Mouse (Mus musculus): Measurements from ENCODE around the gene Tarm1.

Gene Tarm1

GRCm38 (mm10) chr7:3440526-3440925 lies 61.9 kb downstream of the Tarm1 start:
- no peak for DNase-seq (ENCODE audit: low spot score)

- DNase-seq (ENCODE audit: low spot score), result no peak
Measured at GRCm38 (mm10) chr7:3439984-3440383, 62.4 kb downstream of the Tarm1 start.

- no peak for DNase-seq (ENCODE audit: low spot score)
Measured at GRCm38 (mm10) chr7:3437941-3438340, 64.5 kb downstream of the Tarm1 start.
